In genomic region chr16:38346529-38347325, GRCm38 (mm10) we compare ENCODE assay signal across 1 mouse cellular context.
A peak's percentile ranks its signal among the peaks of the same experiment; 100 is the strongest.
TF ChIP-seq lines count a peak whose summit lies in the region.

Cox17 (plus strand) TSS chr16:38346991.
Gm21987 (plus strand) TSS chr16:38347040.

TF ChIP-seq in CH12.LX, 34 proteins besides CTCF, POLR2A, EP300 and RAD21 (continued from another document):
- TF ChIP-seq RCOR1 (conservative IDR thresholded peaks at IDR 0.05; ENCODE audit: low read depth, low read length) (no peak), ZC3H11A (IDR thresholded peaks at IDR 0.05; ENCODE audit: low read depth, low read length) (no peak), SMC3 (IDR thresholded peaks at IDR 0.05; ENCODE audit: low read depth, low read length) (no peak; the same call in 1 of the 2 replicates), MAX (IDR thresholded peaks at IDR 0.05; ENCODE audit: low read length) (peak; percentile 75), ETS1 (conservative IDR thresholded peaks at IDR 0.05; ENCODE audit: low read depth, low read length) (peak; percentile 64), MEF2A (IDR thresholded peaks at IDR 0.05; ENCODE audit: borderline replicate concordance, low read depth, low read length) (peak; percentile 45; the same call in 1 of the 2 replicates), MYC (IDR thresholded peaks at IDR 0.05; ENCODE audit: low read depth, low read length) (peak; percentile 78), KAT2A (IDR thresholded peaks at IDR 0.05; ENCODE audit: insufficient replicate concordance, low read length) (peak; percentile 87), UBTF (IDR thresholded peaks at IDR 0.05; ENCODE audit: low read depth, low read length) (no peak), JUND (conservative IDR thresholded peaks at IDR 0.05; ENCODE audit: low read depth, low read length) (no peak; the same call in 1 of the 2 replicates), USF2 (conservative IDR thresholded peaks at IDR 0.05; ENCODE audit: low read depth, low read length) (0 out of 2 replicates have a peak, but pooled peaks have one; percentile 13), POLR2AphosphoS2 (IDR thresholded peaks at IDR 0.05; ENCODE audit: low read depth, low read length) (no peak), MXI1 (IDR thresholded peaks at IDR 0.05; ENCODE audit: low read depth, low read length) (peak; percentile 96)
